Mouse (Mus musculus) liver, postnatal 0 days (tissue): ENCODE results near the gene Cdh12. TPM values are rescaled to one million over a fixed set of nuclear protein-coding genes. Genes with fewer than 3 reads are reported as not detected.
A peak's percentile ranks its signal among the peaks of the same experiment; 100 is the strongest.
"Not testable (repeated sequence)": the region's sequence is repeated elsewhere in the genome, so short reads cannot be mapped to it uniquely, and the experiment has no call there.

Experiments
- ATAC-seq: fragments of 200-750 bp; cut with Nextera tagmentation; 2 replicates; pipeline ENCODE4 v1.8.0; 2017; ENCODE audit warnings: mild to moderate bottlenecking, moderate library complexity
- DNase-seq: peaks from one replicate; pipeline ENCODE4 v3.0.0-alpha.2; 2016
- H3K27ac ChIP-seq: fragments of 300-500 bp; sonication (generic); 2 replicates; pipeline ENCODE4 v1.5.1; 2014; ENCODE audit warnings: antibody characterized with exemption, moderate library complexity, mild to moderate bottlenecking, low read depth
- H3K27me3 ChIP-seq: fragments of 300-500 bp; sonication (generic); 2 replicates; pipeline ENCODE4 v1.6.1; 2014; ENCODE audit warnings: low read length, control low read depth, mixed read lengths; ENCODE audit not compliant: insufficient read depth
- H3K36me3 ChIP-seq: fragments of 300-500 bp; sonication (generic); replicated peaks from 2 replicates; pipeline ENCODE4 v1.6.1; 2014; ENCODE audit warnings: mild to moderate bottlenecking, control low read depth, low read length, moderate library complexity, mixed read lengths; ENCODE audit not compliant: insufficient read depth
- H3K4me1 ChIP-seq: fragments of 300-500 bp; sonication (generic); 2 replicates; pipeline ENCODE4 v1.6.1; 2014; ENCODE audit warnings: antibody characterized with exemption, mild to moderate bottlenecking, control low read depth; ENCODE audit not compliant: insufficient read depth
- H3K4me2 ChIP-seq: fragments of 300-500 bp; sonication (generic); 2 replicates; pipeline ENCODE4 v1.6.1; 2014; ENCODE audit warnings: low read depth, mild to moderate bottlenecking, low read length, moderate library complexity, mixed read lengths
- H3K4me3 ChIP-seq: fragments of 300-500 bp; sonication (generic); 2 replicates; pipeline ENCODE4 v1.5.1; 2014; ENCODE audit warnings: low read depth, low read length
- H3K9ac ChIP-seq: fragments of 300-500 bp; sonication (generic); replicated peaks from 2 replicates; pipeline ENCODE4 v1.6.1; 2014; ENCODE audit warnings: mild to moderate bottlenecking, moderate library complexity
- H3K9me3 ChIP-seq: fragments of 300-500 bp; sonication (generic); 2 replicates; pipeline ENCODE4 v1.6.1; 2016; ENCODE audit warnings: mild to moderate bottlenecking, control low read depth, low read length, mixed read lengths
- CTCF ChIP-seq: sonication (generic); IDR thresholded peaks from 2 replicates; pipeline ENCODE4 v1.5.1; 2016; ENCODE audit warnings: antibody characterized with exemption, low read depth
- EP300 ChIP-seq: IDR thresholded peaks from 2 replicates; pipeline ENCODE4 v1.6.1; 2016; ENCODE audit warnings: antibody characterized with exemption, low read depth, mild to moderate bottlenecking
- WGBS: fragments of 180-500 bp; shearing (Covaris S2); extraction: QIAGEN DNeasy Blood & Tissue Kit; methylation state at CpG from one replicate; pipeline ENCODE4 v1.1.7; 2014; ENCODE audit not compliant: insufficient replicate concordance; 5-methylcytosine and 5-hydroxymethylcytosine counted together
- polyA plus RNA-seq: library from polyadenylated mRNA; unstranded; fragments of >200 nt; fragmentation: Nextera tagmentation; extraction: Ambion mirVana; gene quantifications from 2 replicates; pipeline ENCODE4 v1.2.1, GENCODE M21; 2015

Gene Cdh12
- polyA plus RNA-seq, 1 experiment from 2014 or later: not detected

DNA sequence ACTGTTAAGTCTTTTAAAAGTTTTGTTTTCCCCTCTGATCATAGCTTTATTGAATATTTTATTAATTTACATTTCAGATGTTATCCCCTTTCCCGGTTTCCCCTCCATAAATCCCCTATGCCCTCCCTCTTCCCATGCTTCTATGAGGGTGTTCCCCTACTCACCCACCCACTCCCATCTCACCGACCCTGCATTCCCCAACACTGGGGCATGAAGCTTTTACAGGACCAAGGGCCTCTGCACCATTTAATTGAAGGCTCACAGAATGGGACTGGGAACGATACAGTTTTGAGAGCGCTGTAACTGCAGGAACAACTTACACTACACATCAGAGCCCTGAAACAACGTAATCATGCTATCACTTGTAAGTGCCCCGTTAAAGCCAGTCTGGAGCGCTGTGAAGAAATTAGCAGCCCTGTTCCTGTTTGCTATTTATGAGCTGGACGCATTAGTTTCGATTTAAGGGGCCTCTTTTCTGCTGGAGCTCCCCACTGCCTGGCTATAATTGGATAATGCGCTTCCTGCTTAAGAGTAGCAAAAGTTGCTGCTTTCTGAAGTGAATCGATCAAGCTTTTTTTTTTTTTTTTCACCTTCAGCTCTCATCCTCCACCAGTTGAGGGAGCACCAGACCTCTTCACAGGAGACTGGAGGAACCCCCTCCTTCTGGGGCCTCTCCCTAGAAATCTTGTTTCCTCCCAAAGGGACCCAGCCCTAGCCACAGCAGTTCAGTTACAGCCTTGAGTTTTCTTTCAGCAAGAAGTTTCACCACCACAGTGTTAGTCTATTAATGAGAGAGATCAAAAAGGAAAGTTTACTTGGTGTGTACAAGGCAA, 660.2 kb downstream of the Cdh12 start:
- ATAC-seq (no peak), DNase-seq (no peak)
- no peak overlapping the region for H3K9ac ChIP-seq
- no peaks in the 10 kb centered on the region for H3K27me3 ChIP-seq
- peak overlapping the region; percentile 27 for H3K4me2 ChIP-seq
- 17% methylated on average over 11 of the region's 11 CpGs for WGBS
- no peaks in the 10 kb centered on the region for H3K36me3 ChIP-seq
- H3K9me3 ChIP-seq: no peaks in the 10 kb centered on the region
- H3K4me3 ChIP-seq: 0 out of 2 replicates have a peak overlapping the region, but pooled peaks have one; percentile 1
- no peaks in the 10 kb centered on the region for H3K4me1 ChIP-seq
- H3K27ac ChIP-seq: no peak overlapping the region
- TF ChIP-seq CTCF (no peak), EP300 (no peak)

DNA sequence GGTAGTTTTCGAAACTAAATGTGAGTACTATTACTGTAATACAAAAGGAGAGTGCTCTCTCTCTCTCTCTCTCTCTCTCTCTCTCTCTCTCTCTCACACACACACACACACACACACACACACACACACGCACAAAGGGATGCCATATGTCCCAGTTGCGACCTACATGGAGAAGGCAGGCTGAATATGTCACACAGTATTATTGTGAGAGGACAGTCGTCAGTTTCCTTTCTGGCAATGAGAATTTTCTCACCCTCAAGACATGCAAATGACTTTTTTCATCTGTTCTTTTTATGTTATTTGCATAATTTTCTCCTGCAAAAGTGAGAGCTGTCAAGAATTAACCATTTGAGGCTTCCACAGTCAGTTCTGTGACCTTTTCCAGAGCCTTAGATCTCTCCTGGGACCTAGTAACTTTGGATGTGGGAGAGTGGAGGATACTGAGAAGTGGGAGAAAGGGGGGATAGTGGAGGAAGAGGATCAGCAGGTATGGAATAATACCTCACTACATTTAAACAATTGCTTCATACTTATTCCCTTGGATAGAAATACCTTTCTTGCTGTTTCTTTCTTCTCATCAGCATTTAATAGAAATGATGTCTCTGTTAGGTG, 660.9 kb downstream of the Cdh12 start:
- Histone ChIP-seq H3K4me2 (no peak overlapping the region), H3K4me1 (no peaks in the 10 kb centered on the region), H3K9me3 (no peaks in the 10 kb centered on the region), H3K27me3 (no peaks in the 10 kb centered on the region), H3K27ac (no peak overlapping the region), H3K9ac (no peak overlapping the region), H3K36me3 (no peaks in the 10 kb centered on the region), H3K4me3 (no peak overlapping the region)
- WGBS: 54% methylated on average over 4 of the region's 4 CpGs
- TF ChIP-seq CTCF (no peak), EP300 (no peak)
- ATAC-seq: no peak
- DNase-seq: no peak

DNA sequence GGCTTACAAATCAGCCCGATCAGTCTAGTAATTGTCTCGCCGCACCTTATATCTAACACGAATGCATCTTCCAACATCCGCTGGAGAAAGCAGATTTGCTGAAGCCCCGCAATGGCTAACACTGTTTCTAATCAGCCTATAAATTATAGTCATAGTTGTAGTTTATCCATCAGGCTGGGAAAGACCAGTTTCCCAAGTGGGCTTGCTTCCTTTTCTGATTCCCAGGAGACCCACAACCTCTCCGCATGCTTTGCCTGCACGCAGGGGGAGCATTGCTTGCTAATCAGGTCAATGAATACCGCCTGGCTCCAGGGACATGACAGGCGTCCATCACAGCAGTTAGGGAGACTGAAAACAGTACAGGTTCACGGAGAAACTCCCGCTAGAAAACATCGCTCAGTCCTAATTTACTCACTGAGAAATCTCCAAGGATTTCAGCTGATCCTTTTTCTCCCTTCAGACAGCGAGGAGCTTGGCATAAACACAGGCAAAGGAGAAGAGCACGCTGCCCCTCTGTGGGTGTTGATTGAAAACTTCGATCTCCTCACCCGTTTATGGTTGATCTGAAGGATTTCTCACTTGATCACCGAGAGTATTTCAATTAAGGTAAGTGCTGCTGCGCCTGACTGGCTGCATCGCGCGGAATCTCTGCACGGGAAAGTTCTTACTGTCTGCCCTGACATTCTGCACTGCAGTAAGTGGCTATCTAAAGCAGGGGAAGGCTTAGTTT, 662.0 kb downstream of the Cdh12 start:
- Histone ChIP-seq H3K9ac (no peak overlapping the region), H3K9me3 (no peaks in the 10 kb centered on the region), H3K4me3 (no peak overlapping the region), H3K27ac (no peak overlapping the region), H3K27me3 (no peaks in the 10 kb centered on the region), H3K4me2 (peak overlapping the region; percentile 32; the same call in 1 of the 2 replicates), H3K4me1 (no peaks in the 10 kb centered on the region), H3K36me3 (no peaks in the 10 kb centered on the region)
- WGBS: 22% methylated on average over 23 of the region's 23 CpGs
- TF ChIP-seq EP300: no peak
- no peak for TF ChIP-seq CTCF
- ATAC-seq: no peak
- no peak for DNase-seq

DNA sequence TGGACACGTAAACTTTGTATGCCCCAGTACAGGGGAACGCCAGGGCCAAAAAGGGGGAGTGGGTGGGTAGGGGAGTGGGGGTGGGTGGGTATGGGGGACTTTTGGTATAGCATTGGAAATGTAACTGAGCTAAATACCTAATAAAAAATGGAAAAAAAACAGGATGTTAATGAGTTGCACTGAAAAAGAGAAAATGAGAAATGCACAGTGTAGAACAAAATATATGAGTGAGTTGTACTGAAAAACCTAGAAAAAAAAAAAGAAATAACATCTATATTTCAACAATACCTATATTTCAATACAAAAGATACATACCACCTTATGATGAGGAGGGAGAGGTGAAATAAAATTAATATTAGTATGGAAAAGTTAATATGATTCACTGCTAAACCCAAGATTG, 665.7 kb downstream of the Cdh12 start:
- not testable (repeated sequence) for H3K4me2 ChIP-seq, H3K4me1 ChIP-seq, H3K9me3 ChIP-seq, H3K36me3 ChIP-seq, H3K4me3 ChIP-seq, H3K27me3 ChIP-seq, ATAC-seq, H3K9ac ChIP-seq, H3K27ac ChIP-seq, DNase-seq
- WGBS: no CpG with 5 or more reads among the region's 2 CpGs

DNA sequence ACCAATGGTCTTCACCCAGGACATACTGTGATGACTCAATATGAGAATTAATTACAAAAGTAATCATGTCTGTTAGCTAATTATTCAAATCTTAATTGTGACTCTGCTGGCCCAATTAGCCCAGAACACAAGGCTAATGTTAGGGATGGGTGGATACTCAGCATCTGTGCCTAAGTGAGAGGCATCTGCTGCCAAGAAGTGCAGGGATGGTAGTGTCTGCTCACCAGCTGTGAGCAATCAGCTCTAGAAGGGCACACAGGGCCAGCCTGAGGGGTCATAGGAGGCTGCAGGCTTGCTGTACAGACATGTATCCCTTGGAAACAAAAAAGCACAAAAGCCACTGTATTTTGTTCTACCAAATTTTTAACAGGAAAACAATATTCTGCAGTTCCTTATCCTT, 681.6 kb downstream of the Cdh12 start:
- Histone ChIP-seq H3K4me1 (no peaks in the 10 kb centered on the region), H3K4me2 (no peak overlapping the region), H3K9ac (no peak overlapping the region), H3K4me3 (no peak overlapping the region), H3K9me3 (no peaks in the 10 kb centered on the region), H3K27ac (no peak overlapping the region), H3K27me3 (no peaks in the 10 kb centered on the region), H3K36me3 (no peaks in the 10 kb centered on the region)
- DNase-seq (no peak), ATAC-seq (no peak)
- TF ChIP-seq EP300: no peak
- TF ChIP-seq CTCF: no peak

DNA sequence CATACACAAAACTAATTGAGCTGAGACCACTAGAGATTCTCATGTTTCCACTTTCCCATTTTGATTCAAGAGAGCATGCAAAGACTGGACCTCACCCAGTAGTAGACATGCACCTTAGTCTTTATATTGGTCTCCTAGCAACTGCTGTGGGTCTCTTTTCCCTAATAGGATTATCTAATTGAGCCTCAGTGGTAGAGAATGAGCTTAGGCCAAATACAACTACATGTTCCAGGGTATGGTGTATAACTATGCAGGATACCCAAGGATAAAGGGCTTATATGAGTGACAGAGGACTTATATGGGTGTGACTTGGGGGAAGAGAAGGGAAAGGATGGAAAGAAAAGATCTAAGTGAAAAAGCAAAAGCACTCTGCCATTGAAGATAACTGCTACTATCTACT, 683.9 kb downstream of the Cdh12 start:
- Histone ChIP-seq H3K27me3 (no peaks in the 10 kb centered on the region), H3K27ac (no peak overlapping the region), H3K9me3 (no peaks in the 10 kb centered on the region), H3K9ac (no peak overlapping the region), H3K36me3 (no peaks in the 10 kb centered on the region), H3K4me2 (no peak overlapping the region), H3K4me3 (no peak overlapping the region), H3K4me1 (no peaks in the 10 kb centered on the region)
- no peak for ATAC-seq
- no peak for DNase-seq
- TF ChIP-seq EP300: no peak
- TF ChIP-seq CTCF: no peak
